Comparison of ENCODE assay signal across 12 mouse cellular contexts in the genomic region with DNA sequence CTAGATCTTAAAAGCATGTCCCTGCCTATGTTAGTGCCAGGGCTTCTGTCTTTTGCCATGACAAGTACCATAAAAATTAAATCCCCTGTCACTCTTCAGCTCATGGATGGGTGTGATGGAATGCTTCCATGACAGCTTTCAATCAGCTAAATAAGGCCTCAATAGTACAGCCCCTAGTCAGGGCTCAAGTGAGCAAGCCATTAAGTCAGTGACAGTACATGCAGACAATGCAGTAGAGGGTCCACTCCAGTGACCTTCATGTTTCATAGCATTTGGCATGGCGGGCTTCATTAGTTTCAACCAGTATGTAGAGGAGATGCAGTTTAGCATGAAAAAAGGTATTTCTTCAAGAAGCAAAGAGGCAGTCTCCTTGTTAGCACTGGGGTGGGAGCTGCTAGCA.
"Had no signal": no experiment of that assay in that cellular context is flagged by ENCODE, and none has a peak within 500 bp of the region (broad histone marks: within the 10 kb centered on the region; RNA-seq: fewer than 3 reads in every experiment).

No protein-coding gene starts in this region.

- H3K27me3 ChIP-seq: kidney, embryonic 15.5 days; limb, embryonic 13.5 days; neural tube, embryonic 13.5 days had no signal

- H3K4me2 ChIP-seq: kidney, embryonic 15.5 days; limb, embryonic 13.5 days had no signal

- H3K36me3 ChIP-seq: kidney, embryonic 15.5 days; limb, embryonic 13.5 days; neural tube, embryonic 13.5 days had no signal

- H3K4me3 ChIP-seq: kidney, embryonic 15.5 days; limb, embryonic 13.5 days; neural tube, embryonic 13.5 days had no signal

- DNase-seq: kidney, adult 2 months; kidney, postnatal 14 days; layer of hippocampus, postnatal 36 days; lung, adult 18-20 months; right cerebral cortex, adult 18-20 months; right cerebral cortex, postnatal 25 days; thymus, postnatal 36 days had no signal

- ATAC-seq: intestine, embryonic 16.5 days had no signal

- H3K4me1 ChIP-seq: kidney, embryonic 15.5 days; limb, embryonic 13.5 days had no signal

- H3K27ac ChIP-seq: kidney, embryonic 15.5 days; limb, embryonic 13.5 days; liver, embryonic 14.5 days had no signal

- H3K9me3 ChIP-seq: kidney, embryonic 15.5 days; limb, embryonic 13.5 days; neural tube, embryonic 13.5 days had no signal

- H3K9ac ChIP-seq: kidney, embryonic 15.5 days; limb, embryonic 13.5 days; liver, embryonic 14.5 days; neural tube, embryonic 13.5 days had no signal
